Comparison of ENCODE assay signal across 8 mouse cellular contexts in the genomic region with DNA sequence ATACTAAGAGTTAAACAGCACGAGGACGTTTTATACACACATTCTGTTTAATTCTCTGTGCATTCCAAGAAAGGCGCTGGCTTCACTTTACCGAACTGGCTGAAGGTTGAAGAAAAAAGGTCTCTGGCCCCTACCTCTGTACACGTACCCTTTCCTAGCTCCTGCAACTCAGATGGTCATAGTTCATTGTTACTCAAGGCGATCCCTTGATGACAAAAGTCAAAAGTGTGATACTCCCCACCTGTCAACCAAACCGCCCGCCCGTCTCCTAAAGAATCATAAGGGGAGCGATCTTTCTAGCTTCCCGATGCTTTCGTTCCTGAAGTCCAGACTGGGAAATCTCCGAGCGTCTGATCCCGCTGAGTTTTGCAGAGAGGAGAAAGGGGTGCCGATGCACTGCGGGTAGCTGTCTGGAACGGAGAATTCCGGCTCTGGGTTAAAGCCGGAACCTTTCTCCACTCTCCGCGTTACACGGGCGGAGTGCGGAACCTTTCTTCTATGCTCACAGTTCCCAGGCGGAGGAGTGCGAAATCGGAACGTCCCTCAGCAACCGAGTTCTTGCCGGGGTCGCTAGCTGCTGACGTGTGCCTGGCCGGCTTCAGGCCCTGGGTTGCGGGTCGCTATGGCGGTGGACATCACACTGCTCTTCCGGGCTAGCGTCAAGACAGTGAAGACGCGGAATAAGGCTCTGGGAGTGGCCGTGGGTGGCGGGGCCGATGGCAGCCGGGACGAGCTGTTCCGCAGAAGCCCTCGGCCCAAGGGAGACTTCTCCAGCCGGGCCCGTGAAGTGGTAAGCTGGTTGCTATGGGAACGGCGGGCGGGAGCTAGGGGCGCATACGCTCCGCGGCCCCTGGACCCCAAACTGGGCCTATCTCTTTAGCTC. TPM values are rescaled to one million over a fixed set of nuclear protein-coding genes. Genes with fewer than 3 reads are reported as not detected.
A peak's percentile ranks its signal among the peaks of the same experiment; 100 is the strongest.
DNase-seq lines count a peak whose midpoint lies in the region; ATAC-seq and TF ChIP-seq lines count a peak whose summit lies in the region.

Gene Stx18, plus strand, starts transcription at position 33 of the 883 bp plus-strand sequence.

- H3K4me1 ChIP-seq in hindbrain, embryonic 13.5 days (replicated peaks): peaks cover 18% of the 10 kb centered on the region

- H3K9ac ChIP-seq in hindbrain, embryonic 13.5 days: peak within 1 kb of the TSS; percentile 88

- ATAC-seq in Patski: peak; percentile 90
- ATAC-seq in hindbrain, embryonic 13.5 days (ENCODE audit: low FRiP score): peak; percentile 97

- H3K27me3 ChIP-seq in Patski: no peaks in the 10 kb centered on the region
- H3K27me3 ChIP-seq in hindbrain, embryonic 13.5 days: no peaks in the 10 kb centered on the region

- POLR2A ChIA-PET in Patski (lab: Charles Lee): interaction anchor here (0.9 to 1.4 kb wide), 4 partner anchors 10 to 65 kb away, joined by 3 read pairs; no protein-coding TSS in a partner anchor

- H3K27ac ChIP-seq in hindbrain, embryonic 13.5 days: peak within 1 kb of the TSS; percentile 87

- peak within 1 kb of the TSS; percentile 85 for H3K4me2 ChIP-seq in hindbrain, embryonic 13.5 days

- TF ChIP-seq CTCF in Patski (IDR thresholded peaks at IDR 0.05): no peak

- in situ Hi-C loops in Patski (cut with MboI; ENCODE audit: low pct_unique_long_range_greater_than_20kb): no loop called here

- H3K36me3 ChIP-seq in hindbrain, embryonic 13.5 days: peaks cover 4% of the 10 kb centered on the region; the same call in 1 of the 2 replicates

- peak within 1 kb of the TSS; percentile 81 for H3K4me3 ChIP-seq in hindbrain, embryonic 13.5 days

- peak; percentile 78 for DNase-seq in Patski (ENCODE audit: low read depth, low spot score)
- peak; percentile 91 for DNase-seq in cerebellum, postnatal 14 days
- DNase-seq in frontal cortex, postnatal 14 days (ENCODE audit: low spot score in 2 of 2): peak; percentile 83 to 88
- DNase-seq in layer of hippocampus, postnatal 25 days (ENCODE audit: extremely low spot score in 1 of 2, low spot score in 1 of 2): peak; percentile 75 to 79
- peak; percentile 87 for DNase-seq in lung, postnatal 25 days (ENCODE audit: low spot score)
- peak; percentile 89 for DNase-seq in retina, embryonic 14.5 days (ENCODE audit: low spot score)
- DNase-seq in thymus, postnatal 4 days: peak; percentile 84

- 1% methylated on average over 57 of the region's 57 CpGs for WGBS in hindbrain, embryonic 13.5 days

- CTCF ChIA-PET in Patski (lab: Charles Lee): interaction anchor here (0.8 to 1.8 kb wide), 8 partner anchors 11 to 158 kb away, joined by 3 to 9 read pairs (median 4); no protein-coding TSS in a partner anchor

- H3K9me3 ChIP-seq in hindbrain, embryonic 13.5 days: no peaks in the 10 kb centered on the region

RNA-seq across cellular contexts. Expression of gene Stx18, which starts in this region (rescaled TPM):
- polyA plus RNA-seq in Patski (2021): 48.1 TPM
- polyA plus RNA-seq in hindbrain, embryonic 13.5 days (2015; fragmentation: Nextera tagmentation; extraction: Ambion mirVana): 35.7 and 37.1 TPM in 2 replicates
- 10 to 100 TPM; 38.3 to 39.7 TPM for total RNA-seq in layer of hippocampus, postnatal 25 days (2021)

Comparison
In these comparisons a context has a peak if more than half of its experiments do, and no peak if none do; other contexts are left out.
1. Peak in every context shown above with its lines: DNase-seq, ATAC-seq, H3K4me3 ChIP-seq and H3K27ac ChIP-seq.